Mouse (Mus musculus) kidney, embryonic 16.5 days (tissue): ENCODE measurements around the gene Pcif1. TPM values are rescaled to one million over a fixed set of nuclear protein-coding genes. Genes with fewer than 3 reads are reported as not detected.
"Not testable (repeated sequence)": the region's sequence is repeated elsewhere in the genome, so short reads cannot be mapped to it uniquely, and the experiment has no call there.

ENCODE experiments used
- ATAC-seq: fragments of 200-750 bp; cut with Nextera tagmentation; 2 replicates; pipeline ENCODE4 v1.8.0; 2017; ENCODE audit warnings: moderate TSS enrichment; ENCODE audit not compliant: low FRiP score, low TSS enrichment
- H3K27ac ChIP-seq: fragments of 300-500 bp; sonication (generic); 2 replicates; pipeline ENCODE4 v1.5.1; 2014; ENCODE audit warnings: low read length
- H3K27me3 ChIP-seq: fragments of 300-500 bp; sonication (generic); 2 replicates; pipeline ENCODE4 v1.6.1; 2014; ENCODE audit warnings: low read length, control low read depth, mixed read lengths; ENCODE audit not compliant: insufficient read depth
- H3K36me3 ChIP-seq: fragments of 300-500 bp; sonication (generic); 2 replicates; pipeline ENCODE4 v1.6.1; 2014; ENCODE audit warnings: low read length, control low read depth, mixed read lengths; ENCODE audit not compliant: insufficient read depth
- H3K4me1 ChIP-seq: fragments of 300-500 bp; sonication (generic); 2 replicates; pipeline ENCODE4 v1.6.1; 2014; ENCODE audit warnings: low read length, control low read depth, mixed read lengths; ENCODE audit not compliant: insufficient read depth
- H3K4me2 ChIP-seq: fragments of 300-500 bp; sonication (generic); replicated peaks from 2 replicates; pipeline ENCODE4 v1.6.1; 2014; ENCODE audit warnings: low read depth, low read length
- H3K4me3 ChIP-seq: fragments of 300-500 bp; sonication (generic); 2 replicates; pipeline ENCODE4 v1.5.1; 2014; ENCODE audit warnings: mild to moderate bottlenecking, low read length
- H3K9ac ChIP-seq: fragments of 300-500 bp; sonication (generic); replicated peaks from 2 replicates; pipeline ENCODE4 v1.6.1; 2014; ENCODE audit warnings: low read length
- H3K9me3 ChIP-seq: fragments of 300-500 bp; sonication (generic); 2 replicates; pipeline ENCODE4 v1.6.1; 2016; ENCODE audit warnings: low read length, control low read depth
- WGBS: fragments of 180-500 bp; shearing (Covaris S2); extraction: QIAGEN DNeasy Blood & Tissue Kit; methylation state at CpG from one replicate; pipeline ENCODE4 v1.1.7; 2014; 5-methylcytosine and 5-hydroxymethylcytosine counted together
- polyA plus RNA-seq: library from polyadenylated mRNA; unstranded; fragments of >200 nt; fragmentation: Nextera tagmentation; extraction: Ambion mirVana; gene quantifications from 2 replicates; pipeline ENCODE4 v1.2.1, GENCODE M21; 2015

The Pcif1 gene
- polyA plus RNA-seq, 1 experiment from 2014 or later = 79.7 TPM

- Histone ChIP-seq H3K4me2 (peak overlapping the region; percentile 84), H3K27ac (peak overlapping the region; percentile 100; the same call in 1 of the 2 replicates), H3K9ac (peak overlapping the region; percentile 100), H3K4me3 (peak overlapping the region; percentile 78), H3K4me1 (peaks cover 45% of the 10 kb centered on the region)
- WGBS = 72% methylated on average over 11 of the region's 11 CpGs
- ATAC-seq, H3K27me3 ChIP-seq, H3K9me3 ChIP-seq, H3K36me3 ChIP-seq: not testable (repeated sequence)
Observed at GRCm38 (mm10) chr2:164877376-164878215, 1.5 kb upstream of the Pcif1 start.

- Histone ChIP-seq H3K4me3 (peak overlapping the region; percentile 78), H3K4me1 (peaks cover 50% of the 10 kb centered on the region), H3K4me2 (peak overlapping the region; percentile 84), H3K9ac (peak overlapping the region; percentile 100), H3K9me3 (no peaks in the 10 kb centered on the region), H3K27me3 (no peaks in the 10 kb centered on the region), H3K36me3 (peaks cover 11% of the 10 kb centered on the region), H3K27ac (peak overlapping the region; percentile 100)
- ATAC-seq = peak; percentile 39; the same call in 1 of the 2 replicates
- 1% methylated on average over 28 of the region's 28 CpGs for WGBS
Observed at GRCm38 (mm10) chr2:164878509-164879227, 436 bp upstream of the Pcif1 start.

- no peaks in the 10 kb centered on the region for H3K9me3 ChIP-seq
- no peaks in the 10 kb centered on the region for H3K27me3 ChIP-seq
- peak overlapping the region; percentile 84 for H3K4me2 ChIP-seq
- peaks cover 41% of the 10 kb centered on the region for H3K4me1 ChIP-seq
- H3K4me3 ChIP-seq = peak overlapping the region; percentile 78
- under 1% methylated on average over 42 of the region's 72 CpGs for WGBS
- H3K36me3 ChIP-seq = peaks cover 19% of the 10 kb centered on the region
- peak; percentile 86 for ATAC-seq
- H3K27ac ChIP-seq = peak overlapping the region; percentile 100
- H3K9ac ChIP-seq = peak overlapping the region; percentile 100
Observed at GRCm38 (mm10) chr2:164879568-164880277, 619 bp downstream of the Pcif1 start.

- H3K4me2 ChIP-seq = no peak overlapping the region
- no peak overlapping the region for H3K4me3 ChIP-seq
- H3K36me3 ChIP-seq = peaks cover 41% of the 10 kb centered on the region
- WGBS = 59% methylated on average over 9 of the region's 9 CpGs
- no peak overlapping the region for H3K27ac ChIP-seq
- H3K9me3 ChIP-seq = no peaks in the 10 kb centered on the region
- ATAC-seq = no peak
- peaks cover 29% of the 10 kb centered on the region for H3K4me1 ChIP-seq
- no peaks in the 10 kb centered on the region for H3K27me3 ChIP-seq
- H3K9ac ChIP-seq = peak overlapping the region; percentile 50; the same call in 1 of the 2 replicates
Observed at GRCm38 (mm10) chr2:164882619-164883018, 3.5 kb downstream of the Pcif1 start.

- whole genome bisulfite sequencing = 64% methylated on average over 7 of the region's 7 CpGs
- H3K27ac ChIP-seq = no peak overlapping the region
- H3K36me3 ChIP-seq = peaks cover 72% of the 10 kb centered on the region
- no peak overlapping the region for H3K4me2 ChIP-seq
- peaks cover 15% of the 10 kb centered on the region for H3K4me1 ChIP-seq
- no peaks in the 10 kb centered on the region for H3K27me3 ChIP-seq
- ATAC-seq = no peak
- no peaks in the 10 kb centered on the region for H3K9me3 ChIP-seq
- no peak overlapping the region for H3K9ac ChIP-seq
- no peak overlapping the region for H3K4me3 ChIP-seq
Observed at GRCm38 (mm10) chr2:164885788-164886187, 6.7 kb downstream of the Pcif1 start.

- ATAC-seq = no peak
- Histone ChIP-seq H3K9ac (no peak overlapping the region), H3K4me3 (no peak overlapping the region), H3K9me3 (no peaks in the 10 kb centered on the region), H3K4me1 (0 out of 2 replicates have a peak, but pooled peaks cover 9% of the 10 kb centered on the region), H3K4me2 (no peak overlapping the region), H3K36me3 (peaks cover 81% of the 10 kb centered on the region), H3K27ac (no peak overlapping the region), H3K27me3 (no peaks in the 10 kb centered on the region)
- 95% methylated on average over 10 of the region's 10 CpGs for WGBS
Observed at GRCm38 (mm10) chr2:164886617-164887016, 7.5 kb downstream of the Pcif1 start.

- H3K27me3 ChIP-seq = no peaks in the 10 kb centered on the region
- no peaks in the 10 kb centered on the region for H3K4me1 ChIP-seq
- peaks cover 95% of the 10 kb centered on the region for H3K36me3 ChIP-seq
- no peaks in the 10 kb centered on the region for H3K9me3 ChIP-seq
- no peak overlapping the region for H3K4me3 ChIP-seq
- H3K27ac ChIP-seq = no peak overlapping the region
- no peak overlapping the region for H3K4me2 ChIP-seq
- 61% methylated on average over 12 of the region's 12 CpGs for WGBS
- no peak for ATAC-seq
- no peak overlapping the region for H3K9ac ChIP-seq
Observed at GRCm38 (mm10) chr2:164888996-164889395, 9.9 kb downstream of the Pcif1 start.

GRCm38 (mm10) chr2:164889960-164890359 lies 10.9 kb downstream of the Pcif1 start:
- Histone ChIP-seq H3K4me1 (no peaks in the 10 kb centered on the region), H3K4me3 (no peak overlapping the region), H3K4me2 (no peak overlapping the region), H3K9me3 (no peaks in the 10 kb centered on the region), H3K27ac (no peak overlapping the region), H3K9ac (no peak overlapping the region), H3K36me3 (peaks cover 98% of the 10 kb centered on the region), H3K27me3 (no peaks in the 10 kb centered on the region)
- no peak for ATAC-seq
- 77% methylated on average over 2 of the region's 2 CpGs for WGBS

GRCm38 (mm10) chr2:164890411-164891049 lies 11.4 kb downstream of the Pcif1 start:
- Histone ChIP-seq H3K4me1 (no peaks in the 10 kb centered on the region), H3K9me3 (no peaks in the 10 kb centered on the region), H3K36me3 (peaks cover 98% of the 10 kb centered on the region), H3K27ac (no peak overlapping the region), H3K4me3 (no peak overlapping the region), H3K9ac (no peak overlapping the region), H3K27me3 (no peaks in the 10 kb centered on the region), H3K4me2 (no peak overlapping the region)
- WGBS = 90% methylated on average over 24 of the region's 24 CpGs
- ATAC-seq = no peak
